Mouse (Mus musculus) brain, embryonic 14.5 days (tissue): ENCODE measurements around the gene Jarid2. TPM values are rescaled to one million over a fixed set of nuclear protein-coding genes. Genes with fewer than 3 reads are reported as not detected.

Experiments
- DNase-seq: peaks from one replicate; pipeline ENCODE4 v3.0.0-alpha.2; 2011; ENCODE audit warnings: low read depth
- CTCF ChIP-seq: fragments of 200-500 bp; IDR thresholded peaks from 2 replicates; pipeline ENCODE4 v1.5.1; 2012; ENCODE audit warnings: inconsistent platforms, mild to moderate bottlenecking, moderate library complexity, borderline replicate concordance; ENCODE audit not compliant: insufficient read depth, insufficient read length; ENCODE audit errors: extremely low read depth
- POLR2A ChIP-seq: fragments of 200-500 bp; IDR thresholded peaks from 2 replicates; pipeline ENCODE4 v1.6.1; 2012; ENCODE audit warnings: mild to moderate bottlenecking, inconsistent platforms, borderline replicate concordance; ENCODE audit not compliant: poor library complexity, insufficient read depth, insufficient read length, severe bottlenecking; ENCODE audit errors: extremely low read depth
- polyA plus RNA-seq: library from polyadenylated mRNA; depleted of rRNA; stranded (reverse); fragments of >200 nt; gene quantifications from 2 replicates; pipeline ENCODE4 v1.2.3, GENCODE M21; 2012

The Jarid2 gene
- polyA plus RNA-seq, 1 experiment, result 52.9 TPM

DNA sequence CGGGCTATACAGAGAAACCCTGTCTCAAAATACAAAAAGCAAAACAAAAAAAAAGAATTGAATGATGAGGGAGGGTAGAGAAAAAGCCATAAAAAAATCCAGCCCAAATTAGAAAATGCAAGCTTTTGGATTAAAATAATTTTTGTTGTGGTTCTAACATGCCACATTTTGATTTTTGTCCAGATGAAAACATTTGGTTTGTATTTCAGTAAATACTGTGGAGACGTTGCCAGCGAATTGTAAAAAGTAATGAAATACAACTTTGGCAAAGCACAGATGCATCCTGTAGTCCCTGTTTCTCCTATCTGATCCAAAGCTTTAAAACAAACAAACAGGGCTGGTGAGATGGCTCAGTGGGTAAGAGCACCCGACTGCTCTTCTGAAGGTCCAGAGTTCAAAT, 151.7 kb downstream of the Jarid2 start:
- no peak for TF ChIP-seq POLR2A
- TF ChIP-seq CTCF, result no peak
- DNase-seq, result no peak

DNA sequence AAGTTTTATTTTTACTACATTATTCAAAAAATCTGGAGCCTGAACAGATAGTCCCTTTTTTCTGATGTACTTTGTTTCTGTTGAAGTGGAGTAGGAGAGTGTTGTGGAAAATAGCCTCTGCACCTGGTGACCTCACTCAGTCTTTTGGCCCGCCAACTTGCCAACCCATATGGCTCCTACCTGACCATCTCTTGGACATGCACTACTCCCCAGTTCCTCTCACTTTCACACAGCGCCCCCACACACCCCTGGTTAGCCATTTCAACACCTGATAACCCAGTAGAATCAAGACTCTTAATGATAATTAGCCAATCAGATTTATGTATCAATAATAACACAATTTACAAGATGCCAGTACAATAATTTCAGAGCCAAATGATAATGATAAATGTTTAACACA, 156.9 kb downstream of the Jarid2 start:
- TF ChIP-seq POLR2A (no peak), CTCF (no peak)
- no peak for DNase-seq

DNA sequence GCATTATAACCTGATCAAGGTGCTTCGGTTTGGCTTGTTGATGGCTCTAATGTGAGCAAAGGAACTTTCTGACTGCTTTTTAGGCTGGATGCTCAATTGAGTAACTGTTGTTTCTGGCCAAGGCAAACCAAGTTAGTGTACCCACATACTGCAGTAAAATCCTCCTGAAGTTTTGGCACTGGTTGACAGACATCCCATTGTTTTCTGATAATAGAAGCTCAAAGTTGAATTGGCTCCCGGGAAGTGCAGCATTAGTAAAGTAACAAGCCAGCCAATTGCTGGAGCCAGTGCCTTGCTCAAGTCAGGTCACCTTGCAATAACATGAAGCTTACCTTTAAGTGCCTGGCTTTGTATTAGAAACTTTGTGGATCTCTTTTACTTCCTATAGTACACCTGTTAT, 161.3 kb downstream of the Jarid2 start:
- no peak for TF ChIP-seq POLR2A
- no peak for TF ChIP-seq CTCF

DNA sequence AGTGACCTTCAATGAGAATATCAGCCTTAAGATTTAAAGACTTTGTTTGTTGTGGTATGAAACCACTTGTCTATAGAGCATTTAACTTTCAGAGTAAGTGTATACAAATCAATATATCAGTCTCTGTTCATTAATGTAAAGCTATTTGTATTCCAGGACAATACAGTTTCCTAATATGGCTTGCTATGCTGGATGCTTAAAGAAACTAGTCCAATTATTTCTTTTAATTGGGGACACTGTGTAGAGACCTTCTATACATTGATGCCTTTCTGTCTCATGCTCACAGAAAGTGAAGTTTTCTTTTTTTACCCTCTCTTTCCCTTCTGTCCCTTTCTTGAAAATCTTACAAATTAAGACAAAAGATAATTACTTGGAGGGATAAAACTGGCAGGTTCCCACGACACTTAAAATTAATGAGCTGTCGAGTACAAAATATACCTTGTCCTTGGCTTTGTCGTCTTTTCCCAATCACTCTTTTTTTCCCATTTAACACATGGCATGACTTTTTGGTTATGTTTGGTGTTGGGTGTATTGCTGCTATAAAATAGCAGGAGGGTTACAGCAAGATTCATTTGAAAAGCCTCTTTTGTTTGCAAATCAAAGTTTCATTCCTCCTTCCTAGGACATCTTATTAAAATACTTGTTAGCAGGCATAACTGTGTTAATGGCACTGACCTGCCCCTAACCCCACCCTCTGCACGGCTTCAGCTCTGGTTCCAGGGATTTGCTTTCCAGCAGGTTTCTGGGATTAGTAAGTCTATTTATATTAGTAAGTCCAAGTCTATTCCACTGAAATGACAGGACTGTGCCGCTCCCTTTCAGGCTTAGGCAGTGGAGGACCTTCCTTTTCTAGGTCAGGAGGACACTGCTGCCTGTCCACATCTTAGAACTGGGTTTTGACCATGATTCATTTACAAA, 162.8 kb downstream of the Jarid2 start:
- TF ChIP-seq CTCF (no peak), POLR2A (no peak)
- DNase-seq, result peak; percentile 90

More for the DNA sequence above, 161.3 kb downstream of the Jarid2 start:
- peak; percentile 37 for DNase-seq

DNA sequence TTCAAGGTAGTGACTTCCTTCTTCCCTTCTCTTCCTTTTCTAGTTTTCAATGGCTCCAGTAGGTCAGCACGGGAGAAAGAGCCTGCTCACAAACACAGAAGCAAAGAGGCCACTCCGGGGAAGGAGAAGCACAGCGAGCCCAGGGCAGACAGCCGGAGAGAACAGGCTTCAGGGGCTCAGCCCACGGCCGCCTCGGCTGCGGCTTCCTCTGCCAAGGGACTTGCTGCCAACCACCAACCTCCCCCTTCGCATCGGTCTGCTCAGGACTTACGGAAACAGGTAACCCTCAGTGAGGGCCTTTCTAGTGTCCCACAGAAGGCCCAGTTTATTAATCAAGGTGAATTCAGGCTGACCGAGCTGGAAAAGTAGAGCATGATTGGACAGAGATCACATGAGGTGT, 166.9 kb downstream of the Jarid2 start:
- DNase-seq, result no peak
- TF ChIP-seq CTCF (no peak), POLR2A (no peak)

DNA sequence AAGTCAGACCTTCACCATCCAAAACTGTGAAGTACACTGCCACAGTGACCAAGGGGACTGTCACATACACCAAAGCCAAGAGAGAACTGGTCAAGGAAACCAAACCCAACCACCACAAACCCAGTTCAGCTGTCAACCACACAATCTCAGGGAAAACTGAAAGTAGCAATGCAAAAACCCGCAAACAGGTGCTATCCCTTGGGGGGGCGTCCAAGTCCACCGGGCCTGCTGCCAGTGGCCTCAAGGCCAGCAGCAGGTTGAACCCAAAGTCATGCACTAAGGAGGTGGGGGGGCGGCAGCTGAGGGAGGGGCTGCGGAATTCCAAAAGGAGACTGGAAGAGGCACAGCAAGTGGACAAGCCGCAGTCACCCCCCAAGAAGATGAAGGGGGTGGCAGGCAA, 173.0 kb downstream of the Jarid2 start:
- TF ChIP-seq POLR2A (no peak), CTCF (no peak)
- no peak for DNase-seq

DNA sequence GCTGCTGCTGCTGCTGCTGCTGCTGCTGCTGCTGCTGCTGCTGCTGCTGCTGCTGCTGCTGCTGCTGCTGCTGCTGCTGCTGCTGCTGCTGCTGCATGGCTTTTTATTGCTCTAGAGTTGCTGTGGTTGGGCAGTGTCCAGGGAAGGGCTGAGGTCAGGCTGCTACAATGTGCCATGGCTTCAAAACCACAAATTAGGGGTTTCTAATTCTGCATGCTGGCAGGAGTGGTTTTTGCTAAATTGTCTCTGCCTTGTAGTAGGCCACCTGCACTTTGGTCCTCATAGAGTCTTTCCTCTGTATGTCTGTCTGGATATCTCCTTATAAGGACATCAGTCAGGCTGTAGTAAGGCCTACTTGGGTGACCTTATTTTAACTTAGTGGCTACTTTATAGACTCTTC, 174.1 kb downstream of the Jarid2 start:
- no peak for TF ChIP-seq CTCF
- no peak for TF ChIP-seq POLR2A
- DNase-seq, result no peak

DNA sequence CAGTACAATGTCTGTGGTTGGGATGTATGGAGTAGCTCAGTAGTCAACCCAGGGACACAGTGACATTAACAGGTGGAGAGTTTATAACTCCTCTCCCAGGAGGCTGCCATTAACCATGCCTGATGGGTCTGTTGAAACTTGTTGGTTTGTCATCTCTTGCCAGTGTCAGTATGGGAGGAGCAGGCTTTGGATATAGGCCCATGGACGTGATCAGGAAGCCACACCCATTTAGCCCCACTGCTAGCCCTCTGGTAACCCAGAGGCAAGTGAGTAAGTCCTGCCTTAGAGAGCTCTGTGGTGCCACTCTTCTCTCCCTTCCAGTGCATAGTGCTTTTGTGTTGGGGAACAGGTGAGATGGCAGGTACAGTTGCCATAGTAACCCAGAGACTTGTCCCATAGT, 175.0 kb downstream of the Jarid2 start:
- TF ChIP-seq POLR2A, result no peak
- TF ChIP-seq CTCF, result no peak
- DNase-seq, result no peak

DNA sequence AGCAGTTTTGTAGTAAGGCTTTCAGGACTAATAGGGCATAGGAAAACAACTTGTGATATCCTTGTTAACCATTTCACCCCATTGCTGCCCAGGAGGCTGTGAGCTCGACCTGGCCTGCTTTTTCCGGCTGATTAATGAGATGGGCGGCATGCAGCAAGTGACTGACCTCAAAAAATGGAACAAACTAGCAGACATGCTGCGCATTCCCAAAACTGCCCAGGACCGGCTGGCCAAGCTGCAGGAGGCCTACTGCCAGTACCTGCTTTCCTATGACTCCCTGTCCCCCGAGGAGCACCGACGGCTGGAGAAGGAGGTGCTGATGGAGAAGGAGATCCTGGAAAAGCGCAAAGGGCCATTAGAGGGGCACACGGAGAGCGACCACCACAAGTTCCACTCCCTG, 176.9 kb downstream of the Jarid2 start:
- DNase-seq, result no peak
- no peak for TF ChIP-seq CTCF
- TF ChIP-seq POLR2A, result no peak

DNA sequence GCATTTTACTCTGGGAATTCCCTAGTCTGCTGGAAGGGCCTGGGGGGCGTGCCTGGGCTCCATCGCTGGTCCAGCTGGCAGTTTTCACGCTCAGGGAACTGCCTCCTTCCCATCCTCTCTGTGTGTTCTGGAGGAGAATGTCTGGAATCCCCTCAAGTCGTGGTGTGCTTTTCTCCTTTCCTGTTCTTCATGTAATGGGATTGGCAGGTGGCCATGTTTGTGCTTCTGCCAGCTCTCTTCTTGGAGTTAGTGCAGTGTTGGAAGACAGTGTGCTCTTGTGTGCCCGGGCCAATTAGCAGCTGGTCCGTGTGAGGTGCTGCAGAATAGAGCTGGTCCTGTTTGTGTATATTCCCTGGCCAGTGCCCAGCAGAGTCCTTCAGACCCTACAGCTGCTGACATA, 178.4 kb downstream of the Jarid2 start:
- TF ChIP-seq CTCF (no peak), POLR2A (no peak)
- DNase-seq, result peak; percentile 99

DNA sequence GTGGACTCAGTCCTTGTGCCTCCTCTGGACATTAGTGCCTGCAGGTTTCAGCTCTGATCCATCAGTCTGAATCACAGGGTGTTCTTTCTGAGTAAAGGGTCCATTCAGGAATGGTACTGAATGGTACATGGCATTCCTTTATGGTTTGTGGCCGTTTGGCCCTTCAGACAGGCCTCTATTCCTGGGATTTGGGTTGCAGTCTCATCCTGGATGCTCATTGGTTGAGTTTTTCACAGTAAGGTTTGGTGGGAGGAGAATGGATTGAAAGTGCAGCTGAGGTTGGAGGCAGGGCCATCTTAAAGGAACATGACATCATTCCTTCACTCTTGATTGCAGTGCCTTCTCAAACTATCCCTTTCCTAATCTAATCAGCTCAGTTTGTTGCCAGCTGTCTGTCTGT, 179.5 kb downstream of the Jarid2 start:
- TF ChIP-seq CTCF (no peak), POLR2A (no peak)
- no peak for DNase-seq

DNA sequence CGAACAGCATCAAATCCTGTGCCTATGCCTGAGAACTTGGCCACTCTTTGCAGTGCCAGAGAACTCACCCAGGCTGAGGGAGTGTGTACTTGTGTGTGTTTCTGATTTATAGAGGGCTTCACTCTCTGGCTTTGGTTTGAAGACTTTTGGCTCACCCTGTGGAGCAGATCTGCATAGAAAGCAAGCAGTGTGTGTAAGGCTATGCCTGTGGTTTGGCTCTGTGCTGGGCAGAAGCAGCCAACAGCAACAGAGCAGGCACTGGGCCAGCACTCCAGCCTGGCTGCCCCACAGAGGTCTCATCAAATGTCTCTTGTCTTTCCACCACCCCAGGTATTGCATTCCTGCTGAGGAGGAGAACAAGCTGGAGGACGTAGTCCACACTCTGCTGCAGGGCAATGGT, 183.6 kb downstream of the Jarid2 start:
- TF ChIP-seq POLR2A (no peak), CTCF (no peak)
- DNase-seq, result peak; percentile 68
